Mouse (Mus musculus) megakaryocyte, embryonic 14.5 days (primary cell): ENCODE results near the gene Cabcoco1. TPM values are rescaled to one million over a fixed set of nuclear protein-coding genes. Genes with fewer than 3 reads are reported as not detected.

Experiments used
- H3K27me3 ChIP-seq: replicated peaks from 2 replicates; pipeline ENCODE3; 2012; ENCODE audit warnings: inconsistent platforms
- H3K36me3 ChIP-seq: replicated peaks from 2 replicates; pipeline ENCODE3; 2012; ENCODE audit warnings: low read length, inconsistent platforms, mixed read lengths
- H3K4me1 ChIP-seq: 2 replicates; pipeline ENCODE4 v1.6.1; 2012; ENCODE audit warnings: inconsistent platforms
- H3K4me3 ChIP-seq: replicated peaks from 2 replicates; pipeline ENCODE3; 2012; ENCODE audit warnings: moderate library complexity, mild to moderate bottlenecking, inconsistent platforms
- H3K9me3 ChIP-seq: 2 replicates; pipeline ENCODE4 v1.6.1; 2012; ENCODE audit warnings: inconsistent platforms
- FLI1 ChIP-seq: IDR thresholded peaks from 2 replicates; pipeline ENCODE4 v1.6.1; 2012; ENCODE audit warnings: low read length, inconsistent platforms, mixed read lengths
- GATA1 ChIP-seq: IDR thresholded peaks from 3 replicates; pipeline ENCODE4 v1.6.1; 2012; ENCODE audit warnings: mixed read lengths, low read length, inconsistent platforms, borderline replicate concordance
- polyA plus RNA-seq: library from polyadenylated mRNA; stranded (reverse); fragments of >175 nt; gene quantifications from 2 replicates; pipeline ENCODE4 v1.2.3, GENCODE M21; 2012; ENCODE audit warnings: low replicate concordance; ENCODE audit not compliant: insufficient read depth

The Cabcoco1 gene
- polyA plus RNA-seq, 1 experiment, result not detected

GRCm38 (mm10) chr10:68512433-68513019, 29.2 kb downstream of the Cabcoco1 start:
- no peaks in the 10 kb centered on the region for H3K9me3 ChIP-seq

GRCm38 (mm10) chr10:68507741-68508140, 34.0 kb downstream of the Cabcoco1 start:
- TF ChIP-seq GATA1 (no peak), FLI1 (no peak)
- no peaks in the 10 kb centered on the region for H3K36me3 ChIP-seq
- no peaks in the 10 kb centered on the region for H3K27me3 ChIP-seq
- H3K9me3 ChIP-seq, result peaks cover 8% of the 10 kb centered on the region
- H3K4me1 ChIP-seq, result peaks cover 18% of the 10 kb centered on the region
- H3K4me3 ChIP-seq, result no peak overlapping the region

More at GRCm38 (mm10) chr10:68512433-68513019, 29.2 kb downstream of the Cabcoco1 start:
- Histone ChIP-seq H3K4me3 (no peak overlapping the region), H3K27me3 (no peaks in the 10 kb centered on the region), H3K36me3 (no peaks in the 10 kb centered on the region), H3K4me1 (peaks cover 18% of the 10 kb centered on the region)
- TF ChIP-seq FLI1 (no peak), GATA1 (no peak)

DNA sequence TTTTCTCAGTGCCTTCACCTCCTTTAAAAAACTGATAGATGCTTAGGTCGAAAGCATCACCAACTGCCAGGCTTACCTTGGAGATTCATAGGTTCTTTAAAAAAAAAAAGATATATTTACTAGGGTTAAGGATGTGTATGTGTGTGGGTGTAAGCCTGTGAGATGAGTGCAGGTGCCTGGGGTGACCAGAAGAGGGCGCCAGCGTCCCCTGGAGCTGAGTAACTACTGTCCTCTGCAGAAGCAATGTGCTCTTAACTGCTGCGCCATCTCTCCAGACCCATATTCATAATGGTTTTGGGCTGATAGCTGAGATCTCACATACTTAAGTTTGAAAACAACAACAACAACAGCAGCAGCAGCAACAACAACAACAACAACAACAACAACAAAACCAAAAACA, 35.5 kb downstream of the Cabcoco1 start:
- Histone ChIP-seq H3K4me3 (no peak overlapping the region), H3K4me1 (peaks cover 13% of the 10 kb centered on the region), H3K27me3 (no peaks in the 10 kb centered on the region)

GRCm38 (mm10) chr10:68504586-68505152, 37.0 kb downstream of the Cabcoco1 start:
- H3K9me3 ChIP-seq, result peaks cover 10% of the 10 kb centered on the region
- peak overlapping the region; percentile 18 for H3K4me3 ChIP-seq
- no peaks in the 10 kb centered on the region for H3K36me3 ChIP-seq
- TF ChIP-seq GATA1, result no peak
- TF ChIP-seq FLI1, result no peak
- peaks cover 11% of the 10 kb centered on the region for H3K4me1 ChIP-seq
- no peaks in the 10 kb centered on the region for H3K27me3 ChIP-seq

More for the DNA sequence above, 35.5 kb downstream of the Cabcoco1 start:
- Histone ChIP-seq H3K9me3 (peaks cover 8% of the 10 kb centered on the region), H3K36me3 (no peaks in the 10 kb centered on the region)
- TF ChIP-seq FLI1, result no peak
- TF ChIP-seq GATA1, result no peak

DNA sequence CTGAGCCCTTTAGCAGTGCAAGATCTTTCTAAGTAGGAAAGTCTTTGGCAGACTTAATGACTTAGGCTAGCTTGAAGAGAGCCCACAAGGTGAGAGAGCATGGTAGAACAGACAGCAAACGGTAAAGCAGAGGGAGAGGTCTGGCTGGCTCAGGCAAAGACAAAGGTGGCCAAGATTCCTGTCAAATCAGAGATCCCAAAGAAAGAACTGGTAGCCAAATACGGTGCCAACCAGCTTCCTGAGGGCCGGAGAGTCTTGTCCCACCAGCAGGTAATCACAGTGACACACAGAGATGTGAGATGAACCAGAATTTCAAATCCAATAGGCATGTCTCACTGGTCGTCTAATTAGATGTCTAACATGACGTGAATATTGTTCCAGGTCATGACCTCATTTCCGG, 40.6 kb downstream of the Cabcoco1 start:
- no peak for TF ChIP-seq GATA1
- no peak for TF ChIP-seq FLI1
- Histone ChIP-seq H3K9me3 (peaks cover 10% of the 10 kb centered on the region), H3K4me1 (peaks cover 5% of the 10 kb centered on the region; the same call in 1 of the 2 replicates), H3K27me3 (no peaks in the 10 kb centered on the region), H3K36me3 (no peaks in the 10 kb centered on the region), H3K4me3 (no peak overlapping the region)

DNA sequence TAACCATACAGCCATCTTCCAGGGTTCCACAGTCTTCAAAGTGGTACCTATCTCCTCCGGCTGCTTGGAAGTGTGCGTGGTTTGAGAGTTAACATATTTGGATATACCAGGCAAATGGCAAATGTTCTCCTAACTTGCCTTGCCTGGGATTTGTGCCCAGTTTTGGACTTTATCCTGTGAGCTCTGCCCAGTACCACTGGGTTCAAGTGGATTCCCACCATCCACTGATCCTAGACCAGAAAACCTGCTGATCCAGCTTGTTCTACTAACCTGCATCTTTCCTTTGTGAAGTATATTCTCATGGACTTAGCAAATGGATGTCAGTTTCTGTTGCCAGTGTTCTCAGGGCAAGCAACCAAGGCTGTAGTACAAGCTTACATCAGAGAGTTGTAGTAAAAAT, 46.5 kb downstream of the Cabcoco1 start:
- no peaks in the 10 kb centered on the region for H3K27me3 ChIP-seq
- TF ChIP-seq FLI1, result no peak
- no peak for TF ChIP-seq GATA1
- H3K9me3 ChIP-seq, result peaks cover 6% of the 10 kb centered on the region; the same call in 1 of the 2 replicates
- H3K36me3 ChIP-seq, result no peaks in the 10 kb centered on the region
- H3K4me3 ChIP-seq, result no peak overlapping the region
- peaks cover 13% of the 10 kb centered on the region for H3K4me1 ChIP-seq

GRCm38 (mm10) chr10:68491557-68491956, 50.1 kb downstream of the Cabcoco1 start:
- TF ChIP-seq FLI1, result no peak
- TF ChIP-seq GATA1, result no peak
- H3K27me3 ChIP-seq, result no peaks in the 10 kb centered on the region
- no peak overlapping the region for H3K4me3 ChIP-seq
- peaks cover 18% of the 10 kb centered on the region for H3K4me1 ChIP-seq
- H3K9me3 ChIP-seq, result no peaks in the 10 kb centered on the region
- no peaks in the 10 kb centered on the region for H3K36me3 ChIP-seq

DNA sequence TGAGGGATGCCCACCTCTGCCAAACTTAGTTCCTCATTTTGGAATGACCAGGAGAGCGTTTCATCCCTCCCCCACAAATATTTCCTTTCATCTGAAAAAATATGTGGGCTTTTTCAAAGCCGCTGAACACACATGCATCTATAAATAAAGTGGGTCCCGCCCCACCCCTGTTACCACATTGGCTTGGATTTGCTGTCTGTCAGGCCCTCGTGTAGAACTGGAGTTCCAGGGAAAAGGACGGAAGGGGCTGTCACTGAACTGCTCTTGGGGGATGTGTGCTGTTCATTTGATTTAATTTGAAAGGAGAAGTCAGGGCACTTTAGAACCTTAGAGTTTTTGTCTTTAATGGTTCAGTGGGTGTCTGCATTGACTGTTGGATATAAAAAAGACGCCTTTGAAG, 50.9 kb downstream of the Cabcoco1 start:
- H3K27me3 ChIP-seq, result no peaks in the 10 kb centered on the region
- TF ChIP-seq FLI1 (no peak), GATA1 (no peak)
- H3K4me3 ChIP-seq, result no peak overlapping the region

DNA sequence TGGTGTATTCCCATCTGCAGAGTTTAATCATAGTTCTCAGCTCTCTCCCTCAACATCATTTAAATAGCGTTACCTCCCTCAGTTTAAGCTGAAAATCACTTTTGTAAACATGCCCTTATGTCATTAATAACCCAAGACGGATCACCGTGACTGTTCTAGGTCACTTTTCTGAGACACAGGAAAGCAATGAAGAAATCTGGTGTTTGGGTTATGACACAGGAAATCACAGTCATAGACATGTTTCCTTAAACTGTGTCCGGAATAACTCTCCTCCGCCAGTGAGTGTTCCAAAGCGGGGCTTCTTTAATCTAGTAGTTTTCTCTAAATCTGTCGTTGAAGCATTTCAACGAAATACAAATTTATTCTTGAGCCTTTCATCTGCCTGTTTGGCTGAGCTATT, 68.9 kb downstream of the Cabcoco1 start:
- no peak for TF ChIP-seq FLI1
- no peak for TF ChIP-seq GATA1
- Histone ChIP-seq H3K36me3 (no peaks in the 10 kb centered on the region), H3K27me3 (no peaks in the 10 kb centered on the region), H3K4me1 (0 out of 2 replicates have a peak, but pooled peaks cover 4% of the 10 kb centered on the region), H3K9me3 (no peaks in the 10 kb centered on the region), H3K4me3 (no peak overlapping the region)

More for the DNA sequence above, 50.9 kb downstream of the Cabcoco1 start:
- no peaks in the 10 kb centered on the region for H3K9me3 ChIP-seq
- H3K4me1 ChIP-seq, result peaks cover 18% of the 10 kb centered on the region
- H3K36me3 ChIP-seq, result no peaks in the 10 kb centered on the region

- Histone ChIP-seq H3K4me1 (peaks cover 31% of the 10 kb centered on the region), H3K36me3 (no peaks in the 10 kb centered on the region), H3K27me3 (no peaks in the 10 kb centered on the region), H3K4me3 (no peak overlapping the region), H3K9me3 (no peaks in the 10 kb centered on the region)
- TF ChIP-seq FLI1, result no peak
- TF ChIP-seq GATA1, result no peak
Observed at GRCm38 (mm10) chr10:68465737-68466327, 75.9 kb downstream of the Cabcoco1 start.

DNA sequence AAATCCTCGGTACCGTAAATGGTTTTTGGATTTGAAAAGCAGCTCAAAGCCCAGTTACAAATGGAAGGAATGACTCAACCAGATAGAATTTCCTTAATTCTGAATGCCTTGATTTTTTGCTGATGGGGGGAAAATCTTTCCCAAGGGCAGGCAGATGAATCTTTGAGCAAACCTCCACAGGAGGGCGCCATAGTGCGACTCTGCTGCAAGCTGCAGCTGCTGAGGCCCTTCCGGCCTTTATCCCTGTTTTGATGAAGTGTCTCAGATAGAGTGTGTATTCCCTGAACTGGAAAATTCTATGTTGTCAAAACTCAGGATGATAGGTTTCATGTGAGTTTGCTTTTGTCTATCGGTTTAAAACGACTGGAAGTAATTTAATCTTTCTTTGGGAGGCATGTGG, 76.8 kb downstream of the Cabcoco1 start:
- Histone ChIP-seq H3K27me3 (no peaks in the 10 kb centered on the region), H3K36me3 (no peaks in the 10 kb centered on the region), H3K9me3 (no peaks in the 10 kb centered on the region), H3K4me1 (peaks cover 32% of the 10 kb centered on the region), H3K4me3 (no peak overlapping the region)
- TF ChIP-seq GATA1 (no peak), FLI1 (no peak)
